Comparison of ENCODE assay signal across 7 mouse cellular contexts in the genomic region with DNA sequence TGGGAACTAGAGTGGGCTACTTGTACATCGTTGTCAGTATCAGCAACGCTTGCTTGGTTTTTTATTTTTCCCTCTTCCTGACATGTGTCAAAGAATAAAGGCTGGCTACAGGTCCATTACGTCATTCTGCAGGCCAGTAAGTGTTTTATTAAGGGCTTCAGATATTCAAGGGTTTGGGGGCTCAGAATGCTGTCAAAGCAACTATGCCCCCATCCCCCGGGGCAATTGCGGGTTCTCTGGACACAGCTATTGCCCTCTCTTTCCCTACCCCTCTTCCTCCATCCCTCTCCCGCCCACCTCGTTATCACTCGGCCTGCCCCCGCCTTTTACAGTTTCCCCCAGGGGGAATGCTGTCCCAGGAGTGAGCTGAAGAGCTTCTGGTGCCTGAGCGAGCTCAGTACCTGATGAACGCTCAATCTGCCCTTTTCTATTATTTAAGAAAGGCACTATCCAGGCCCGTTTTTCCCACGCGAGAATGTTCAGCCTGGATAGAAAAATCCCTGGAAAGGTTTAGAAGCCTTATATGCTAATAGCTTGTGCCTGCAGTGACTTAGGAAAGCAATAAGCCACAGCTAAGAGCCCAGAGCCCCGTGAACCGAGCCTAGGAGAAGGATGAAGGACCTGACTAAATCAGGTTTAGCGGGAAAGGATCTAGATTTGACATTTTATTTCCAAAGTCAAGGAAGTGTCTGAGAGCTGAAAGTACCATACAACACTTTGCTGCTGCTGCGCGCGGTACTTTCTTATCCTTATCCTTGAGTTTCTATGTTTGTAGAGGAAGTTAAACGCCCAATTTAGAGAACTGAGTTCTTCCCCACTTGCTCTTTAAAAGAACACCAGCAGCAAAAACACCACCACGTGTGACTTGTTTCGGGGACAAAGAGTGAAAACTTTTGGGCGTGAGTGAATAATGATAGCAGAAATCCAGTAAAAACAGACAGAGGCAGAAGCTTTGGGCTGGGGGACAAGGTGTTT. TPM values are rescaled to one million over a fixed set of nuclear protein-coding genes. Genes with fewer than 3 reads are reported as not detected.
A peak's percentile ranks its signal among the peaks of the same experiment; 100 is the strongest.
DNase-seq lines count a peak whose midpoint lies in the region; ATAC-seq lines count a peak whose summit lies in the region.

No protein-coding gene starts in this region.

- no peaks in the 10 kb centered on the region for H3K36me3 ChIP-seq in heart, embryonic 11.5 days (ENCODE audit: control insufficient read depth, insufficient read depth, low read length)
- H3K36me3 ChIP-seq in liver, embryonic 15.5 days (replicated peaks) = no peaks in the 10 kb centered on the region

- WGBS in heart, embryonic 11.5 days (ENCODE audit: insufficient replicate concordance) = under 1% methylated on average over 24 of the region's 24 CpGs
- WGBS in liver, embryonic 15.5 days (ENCODE audit: insufficient replicate concordance) = 1% methylated on average over 24 of the region's 24 CpGs

- H3K27me3 ChIP-seq in heart, embryonic 11.5 days (ENCODE audit: control insufficient read depth, insufficient read depth, low read length) = peaks cover 14% of the 10 kb centered on the region
- peaks cover 81% of the 10 kb centered on the region for H3K27me3 ChIP-seq in liver, embryonic 15.5 days

- peak; percentile 32 for DNase-seq in Muller cell, postnatal 12 days (ENCODE audit: inconsistent ontology term)
- DNase-seq in cerebellum, adult 8-10 months = peak; percentile 22
- DNase-seq in spleen, postnatal 14 days (ENCODE audit: low spot score in 2 of 2) = no peak
- DNase-seq in left cerebral cortex, adult 9 months (ENCODE audit: low spot score in 2 of 2) = no peak

- H3K4me1 ChIP-seq in heart, embryonic 11.5 days (ENCODE audit: control insufficient read depth, insufficient read depth, low read length) = peaks cover 18% of the 10 kb centered on the region
- peaks cover 14% of the 10 kb centered on the region for H3K4me1 ChIP-seq in liver, embryonic 15.5 days (replicated peaks)

- no peak overlapping the region for H3K27ac ChIP-seq in heart, embryonic 11.5 days (ENCODE audit: low read depth, low read length)
- no peak overlapping the region for H3K27ac ChIP-seq in liver, embryonic 15.5 days (replicated peaks)

- no peaks in the 10 kb centered on the region for H3K9me3 ChIP-seq in heart, embryonic 11.5 days (replicated peaks; ENCODE audit: control insufficient read depth, low read length)
- H3K9me3 ChIP-seq in liver, embryonic 15.5 days (replicated peaks) = no peaks in the 10 kb centered on the region

- peak overlapping the region; percentile 90 for H3K9ac ChIP-seq in heart, embryonic 11.5 days (ENCODE audit: low read depth, low read length)
- H3K9ac ChIP-seq in liver, embryonic 15.5 days = no peak overlapping the region

- H3K4me3 ChIP-seq in heart, embryonic 11.5 days (ENCODE audit: low read depth, low read length) = peak overlapping the region; percentile 75
- no peak overlapping the region for H3K4me3 ChIP-seq in liver, embryonic 15.5 days (replicated peaks)

- no peak for ATAC-seq in heart, embryonic 11.5 days (replicated peaks; ENCODE audit: insufficient number of reproducible peaks, low FRiP score, low TSS enrichment)
- ATAC-seq in liver, embryonic 15.5 days (ENCODE audit: insufficient read depth) = no peak
- no peak for ATAC-seq in erythroid progenitor cell, adult 5-6 weeks (replicated peaks; ENCODE audit: low FRiP score, poor library complexity, severe bottlenecking)

- peak overlapping the region; percentile 91 for H3K4me2 ChIP-seq in heart, embryonic 11.5 days
- peak overlapping the region; percentile 65; the same call in 1 of the 2 replicates for H3K4me2 ChIP-seq in liver, embryonic 15.5 days

RNA-seq across cellular contexts. Expression of a gene that starts 1.8 kb away (rescaled TPM):
- polyA plus RNA-seq in heart, embryonic 11.5 days (2014; fragmentation: Nextera tagmentation; extraction: Ambion mirVana) = 26.1 and 30.3 TPM in 2 replicates
- 0.22 and 0.33 TPM in 2 replicates for polyA plus RNA-seq in liver, embryonic 15.5 days (2015; fragmentation: Nextera tagmentation; extraction: Ambion mirVana)
- 0.84 TPM in 1 of 2 replicates, not detected in the other for total RNA-seq in erythroid progenitor cell, adult 5-6 weeks (2015; ENCODE audit: low replicate concordance)
- not detected in 2 replicates for total RNA-seq in erythroid progenitor cell, adult 5-6 weeks (2017; ENCODE audit: low replicate concordance)

Comparison
In these comparisons a context has a peak if more than half of its experiments do, and no peak if none do; other contexts are left out.
1. DNase-seq: peak in Muller cell, postnatal 12 days (single experiment) and cerebellum, adult 8-10 months (single experiment); none in spleen, postnatal 14 days (0 of 2) and left cerebral cortex, adult 9 months (0 of 2).
2. RNA of a gene that starts 1.8 kb away (polyA plus RNA-seq): 26.1 to 30.3 TPM in heart, embryonic 11.5 days; 0.22 to 0.33 TPM in liver, embryonic 15.5 days; every median in the first group is over 10 times any median in the second.